In genomic region chr4:100951876-100952275, GRCm38 (mm10) we compare ENCODE assay signal across 19 mouse cellular contexts.
DNase-seq lines count a peak whose midpoint lies in the region; ATAC-seq lines count a peak whose summit lies in the region.
"Had no signal": no experiment of that assay in that cellular context is flagged by ENCODE, and none has a peak within 500 bp of the region (broad histone marks: within the 10 kb centered on the region; RNA-seq: fewer than 3 reads in every experiment).

No protein-coding gene starts in this region.

- no peaks in the 10 kb centered on the region for H3K4me1 ChIP-seq in heart, embryonic 11.5 days (ENCODE audit: control insufficient read depth, insufficient read depth, low read length)
- peaks cover 15% of the 10 kb centered on the region for H3K4me1 ChIP-seq in embryonic facial prominence, embryonic 10.5 days
- H3K4me1 ChIP-seq in embryonic facial prominence, embryonic 12.5 days = peaks cover 13% of the 10 kb centered on the region
- H3K4me1 ChIP-seq in embryonic facial prominence, embryonic 15.5 days = peaks cover 30% of the 10 kb centered on the region
- H3K4me1 ChIP-seq in midbrain, embryonic 11.5 days (ENCODE audit: control insufficient read depth, insufficient read depth, low read length) = peaks cover 2% of the 10 kb centered on the region; the same call in 1 of the 2 replicates

- H3K27me3 ChIP-seq in heart, embryonic 11.5 days (ENCODE audit: control insufficient read depth, insufficient read depth, low read length) = no peaks in the 10 kb centered on the region
- H3K27me3 ChIP-seq in embryonic facial prominence, embryonic 10.5 days (replicated peaks; ENCODE audit: low read depth, poor library complexity, severe bottlenecking) = no peaks in the 10 kb centered on the region
- H3K27me3 ChIP-seq in embryonic facial prominence, embryonic 12.5 days = no peaks in the 10 kb centered on the region
- no peaks in the 10 kb centered on the region for H3K27me3 ChIP-seq in embryonic facial prominence, embryonic 15.5 days
- no peaks in the 10 kb centered on the region for H3K27me3 ChIP-seq in midbrain, embryonic 11.5 days (ENCODE audit: control insufficient read depth, insufficient read depth, low read length)
- H3K27me3 ChIP-seq: forebrain, embryonic 12.5 days; forebrain, embryonic 15.5 days had no signal

- no peak overlapping the region for H3K27ac ChIP-seq in heart, embryonic 11.5 days (ENCODE audit: low read depth, low read length)
- H3K27ac ChIP-seq in embryonic facial prominence, embryonic 10.5 days (replicated peaks) = peak overlapping the region; percentile 10; the same call in 1 of the 2 replicates
- peak overlapping the region; percentile 20; the same call in 1 of the 2 replicates for H3K27ac ChIP-seq in embryonic facial prominence, embryonic 12.5 days
- 0 out of 2 replicates have a peak overlapping the region, but pooled peaks have one; percentile 66 for H3K27ac ChIP-seq in embryonic facial prominence, embryonic 15.5 days (replicated peaks)
- H3K27ac ChIP-seq in midbrain, embryonic 11.5 days (ENCODE audit: low read depth, low read length) = no peak overlapping the region
- H3K27ac ChIP-seq: forebrain, embryonic 12.5 days; forebrain, embryonic 15.5 days had no signal

- peak; percentile 51 for DNase-seq in heart, adult 11 months
- DNase-seq in embryonic facial prominence, embryonic 10.5 days (ENCODE audit: low spot score) = no peak
- DNase-seq in midbrain, embryonic 11.5 days (ENCODE audit: low spot score, missing footprints) = no peak
- no peak for DNase-seq in cerebellum, postnatal 4 days (ENCODE audit: low spot score in 2 of 2)
- DNase-seq: adrenal gland, adult 2 months; adrenal gland, postnatal 10 days; adrenal gland, postnatal 25 days; cerebellum, adult 11 months; cerebellum, adult 18-20 months; cerebellum, adult 8-10 months; cerebellum, adult 9-11 months; cerebellum, postnatal 14 days; cerebellum, postnatal 36 days; forebrain, postnatal 0 days had no signal

- no peak overlapping the region for H3K9ac ChIP-seq in heart, embryonic 11.5 days (ENCODE audit: low read depth, low read length)
- no peak overlapping the region for H3K9ac ChIP-seq in embryonic facial prominence, embryonic 12.5 days
- no peak overlapping the region for H3K9ac ChIP-seq in embryonic facial prominence, embryonic 15.5 days
- no peak overlapping the region for H3K9ac ChIP-seq in midbrain, embryonic 11.5 days (ENCODE audit: low read length)
- H3K9ac ChIP-seq: forebrain, embryonic 12.5 days; forebrain, embryonic 15.5 days; forebrain, postnatal 0 days had no signal

- no peak overlapping the region for H3K4me2 ChIP-seq in heart, embryonic 11.5 days
- no peak overlapping the region for H3K4me2 ChIP-seq in embryonic facial prominence, embryonic 12.5 days (replicated peaks)
- no peak overlapping the region for H3K4me2 ChIP-seq in embryonic facial prominence, embryonic 15.5 days (replicated peaks)
- H3K4me2 ChIP-seq in midbrain, embryonic 11.5 days = no peak overlapping the region
- H3K4me2 ChIP-seq: forebrain, embryonic 12.5 days; forebrain, embryonic 15.5 days had no signal

- WGBS in heart, embryonic 11.5 days (ENCODE audit: insufficient replicate concordance) = 88% methylated on average over 8 of the region's 8 CpGs
- 91% methylated on average over 8 of the region's 8 CpGs for WGBS in embryonic facial prominence, embryonic 10.5 days
- 93% methylated on average over 8 of the region's 8 CpGs for WGBS in embryonic facial prominence, embryonic 12.5 days
- WGBS in embryonic facial prominence, embryonic 15.5 days = 88% methylated on average over 8 of the region's 8 CpGs
- 79% methylated on average over 8 of the region's 8 CpGs for WGBS in midbrain, embryonic 11.5 days

- no peak overlapping the region for H3K4me3 ChIP-seq in heart, embryonic 11.5 days (ENCODE audit: low read depth, low read length)
- H3K4me3 ChIP-seq in embryonic facial prominence, embryonic 10.5 days = no peak overlapping the region
- no peak overlapping the region for H3K4me3 ChIP-seq in embryonic facial prominence, embryonic 12.5 days
- H3K4me3 ChIP-seq in embryonic facial prominence, embryonic 15.5 days (replicated peaks) = no peak overlapping the region
- H3K4me3 ChIP-seq in midbrain, embryonic 11.5 days (ENCODE audit: low read depth, low read length) = no peak overlapping the region
- H3K4me3 ChIP-seq: forebrain, embryonic 12.5 days; forebrain, embryonic 15.5 days had no signal

- no peaks in the 10 kb centered on the region for H3K9me3 ChIP-seq in heart, embryonic 11.5 days (replicated peaks; ENCODE audit: control insufficient read depth, low read length)
- no peaks in the 10 kb centered on the region for H3K9me3 ChIP-seq in embryonic facial prominence, embryonic 10.5 days
- no peaks in the 10 kb centered on the region for H3K9me3 ChIP-seq in embryonic facial prominence, embryonic 12.5 days
- H3K9me3 ChIP-seq in embryonic facial prominence, embryonic 15.5 days (replicated peaks) = no peaks in the 10 kb centered on the region
- no peaks in the 10 kb centered on the region for H3K9me3 ChIP-seq in midbrain, embryonic 11.5 days (ENCODE audit: control insufficient read depth, low read length)
- H3K9me3 ChIP-seq: forebrain, embryonic 12.5 days; forebrain, embryonic 15.5 days had no signal

- ATAC-seq in heart, embryonic 11.5 days (replicated peaks; ENCODE audit: insufficient number of reproducible peaks, low FRiP score, low TSS enrichment) = no peak
- ATAC-seq in embryonic facial prominence, embryonic 12.5 days (ENCODE audit: insufficient number of reproducible peaks, insufficient read depth, low FRiP score, low TSS enrichment) = no peak
- ATAC-seq in embryonic facial prominence, embryonic 15.5 days (ENCODE audit: insufficient number of reproducible peaks, low FRiP score, low TSS enrichment, low read depth) = no peak
- no peak for ATAC-seq in midbrain, embryonic 11.5 days (ENCODE audit: low FRiP score)
- ATAC-seq: forebrain, embryonic 15.5 days; forebrain, postnatal 0 days had no signal

- peaks cover 5% of the 10 kb centered on the region; the same call in 1 of the 2 replicates for H3K36me3 ChIP-seq in heart, embryonic 11.5 days (ENCODE audit: control insufficient read depth, insufficient read depth, low read length)
- H3K36me3 ChIP-seq in embryonic facial prominence, embryonic 10.5 days (replicated peaks) = peaks cover 69% of the 10 kb centered on the region
- H3K36me3 ChIP-seq in embryonic facial prominence, embryonic 12.5 days = peaks cover 33% of the 10 kb centered on the region
- H3K36me3 ChIP-seq in embryonic facial prominence, embryonic 15.5 days = peaks cover 28% of the 10 kb centered on the region
- peaks cover 16% of the 10 kb centered on the region for H3K36me3 ChIP-seq in midbrain, embryonic 11.5 days (ENCODE audit: control insufficient read depth, insufficient read depth, low read length)
- H3K36me3 ChIP-seq: forebrain, embryonic 15.5 days had no signal

Comparison
In these comparisons a context has a peak if more than half of its experiments do, and no peak if none do; other contexts are left out.
1. H3K27ac ChIP-seq: peak in embryonic facial prominence, embryonic 10.5 days (single experiment), embryonic facial prominence, embryonic 12.5 days (single experiment) and embryonic facial prominence, embryonic 15.5 days (single experiment); none in heart, embryonic 11.5 days (single experiment) and midbrain, embryonic 11.5 days (single experiment).